Mouse (Mus musculus): ENCODE measurements around the gene Mdm1. TPM values are rescaled to one million over a fixed set of nuclear protein-coding genes. Genes with fewer than 3 reads are reported as not detected.

Gene Mdm1
- polyA plus RNA-seq (2012; ENCODE audit: insufficient read depth, insufficient read length, missing spikeins) = 2.7 and 9.5 TPM in 2 replicates

DNA sequence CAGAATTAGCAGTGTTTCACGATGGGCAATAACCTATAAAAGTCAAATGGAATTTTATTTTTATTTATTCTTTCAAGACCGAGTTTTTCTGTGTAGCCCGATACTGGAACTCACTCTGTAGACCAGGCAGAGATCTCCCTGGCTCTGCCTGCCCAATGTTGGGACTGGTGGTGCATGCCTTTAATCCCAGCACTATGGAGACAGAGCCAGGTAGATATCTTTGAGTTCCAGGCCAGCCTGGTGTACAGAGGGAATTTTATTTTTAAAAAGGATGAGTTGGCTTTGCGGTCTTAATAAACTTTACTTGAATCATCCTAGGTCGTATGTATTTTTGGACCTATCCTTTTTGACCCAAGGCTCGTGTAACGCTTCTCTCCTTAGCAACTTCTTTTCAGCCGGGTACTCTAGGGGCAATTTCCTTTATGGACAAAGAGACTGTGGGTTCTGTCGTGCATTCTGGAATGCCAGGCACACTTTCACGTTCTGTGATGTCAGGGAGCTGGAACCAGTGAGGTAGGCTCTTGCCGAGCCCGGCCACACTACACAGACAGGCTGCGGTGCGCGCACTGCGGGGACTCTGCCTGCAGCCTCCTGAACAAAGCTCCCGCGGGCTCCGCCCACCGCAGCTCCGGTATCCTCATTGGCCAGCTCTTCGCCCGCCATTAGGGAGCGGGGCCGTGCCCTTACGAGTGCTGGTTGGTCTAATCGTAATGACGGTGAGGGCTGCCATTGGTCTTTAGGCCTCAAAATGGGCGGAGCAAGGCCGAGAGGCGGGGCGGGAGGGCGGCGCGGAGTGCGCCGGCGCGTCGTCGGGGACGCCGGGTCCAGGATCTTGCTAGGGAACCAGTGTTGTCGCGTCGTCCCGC, at the start of gene Mdm1:
Gene Mdm1 (plus strand): TSS at position 794 of the 866 bp plus-strand sequence.
- Histone ChIP-seq H3K27ac (replicated peaks; ENCODE audit: low read depth, low read length) (no peak within 1 kb of the TSS), H3K4me1 (ENCODE audit: control insufficient read depth, insufficient read depth, insufficient read length, low read length) (no peaks in the 10 kb centered on the region)

DNA sequence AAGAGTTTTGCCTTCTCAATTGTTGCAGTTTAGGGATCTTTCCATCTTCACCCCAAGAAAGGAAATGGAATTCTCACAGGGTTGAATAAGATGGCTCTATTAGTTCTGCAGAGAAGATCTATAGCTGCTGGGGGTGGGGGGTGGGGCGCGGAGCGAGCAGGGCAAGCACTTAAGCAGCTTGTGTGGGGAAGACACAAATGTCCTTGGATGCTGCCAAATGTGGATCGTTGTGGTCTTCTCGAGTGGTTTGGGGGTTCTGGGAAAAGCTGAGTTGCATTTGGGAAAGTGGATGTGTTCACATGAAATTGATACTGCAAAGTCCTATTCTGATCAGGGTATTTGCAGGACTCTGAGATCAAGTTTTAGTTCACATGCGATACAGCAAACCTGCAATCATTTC, 48.9 kb upstream of the Mdm1 start:
- no peak overlapping the region for H3K4me3 ChIP-seq (ENCODE audit: insufficient read depth, low read depth, low read length)
- no peak overlapping the region for H3K27ac ChIP-seq (replicated peaks; ENCODE audit: low read depth, low read length)
- no peaks in the 10 kb centered on the region for H3K4me1 ChIP-seq (ENCODE audit: control insufficient read depth, insufficient read depth, insufficient read length, low read length)

More for the DNA sequence above, at the start of gene Mdm1:
- H3K4me3 ChIP-seq (ENCODE audit: insufficient read depth, low read depth, low read length) = peak within 1 kb of the TSS; percentile 51

GRCm38 (mm10) chr10:118093728-118094127, 47.9 kb upstream of the Mdm1 start:
- Histone ChIP-seq H3K27ac (replicated peaks; ENCODE audit: low read depth, low read length) (no peak overlapping the region), H3K4me1 (ENCODE audit: control insufficient read depth, insufficient read depth, insufficient read length, low read length) (no peaks in the 10 kb centered on the region)

GRCm38 (mm10) chr10:118094853-118095252, 46.8 kb upstream of the Mdm1 start:
- Histone ChIP-seq H3K4me1 (ENCODE audit: control insufficient read depth, insufficient read depth, insufficient read length, low read length) (no peaks in the 10 kb centered on the region), H3K4me3 (ENCODE audit: insufficient read depth, low read depth, low read length) (no peak overlapping the region), H3K27ac (replicated peaks; ENCODE audit: low read depth, low read length) (no peak overlapping the region)

More at GRCm38 (mm10) chr10:118093728-118094127, 47.9 kb upstream of the Mdm1 start:
- H3K4me3 ChIP-seq (ENCODE audit: insufficient read depth, low read depth, low read length) = no peak overlapping the region

DNA sequence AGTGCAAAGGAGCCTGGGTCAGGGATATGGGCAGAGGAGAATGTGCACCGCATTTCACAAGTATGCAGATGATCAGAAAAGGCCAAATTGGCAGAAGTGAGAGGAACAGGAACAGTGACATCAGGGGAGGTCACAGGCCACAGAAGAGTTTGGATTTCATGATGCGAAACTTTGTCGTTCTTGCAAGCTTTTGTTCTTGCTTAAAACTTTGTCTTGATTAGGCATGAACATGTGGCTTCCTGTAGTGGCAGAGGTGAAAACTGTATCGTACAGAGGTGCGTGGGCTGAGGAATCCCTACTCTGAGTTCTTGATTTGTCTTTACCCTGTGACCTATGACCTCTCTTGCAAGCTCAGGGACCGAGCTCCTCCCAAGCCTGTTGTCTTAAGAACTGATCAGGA, 45.4 kb upstream of the Mdm1 start:
- Histone ChIP-seq H3K4me3 (ENCODE audit: insufficient read depth, low read depth, low read length) (no peak overlapping the region), H3K27ac (replicated peaks; ENCODE audit: low read depth, low read length) (peak overlapping the region; percentile 64), H3K4me1 (ENCODE audit: control insufficient read depth, insufficient read depth, insufficient read length, low read length) (no peaks in the 10 kb centered on the region)

DNA sequence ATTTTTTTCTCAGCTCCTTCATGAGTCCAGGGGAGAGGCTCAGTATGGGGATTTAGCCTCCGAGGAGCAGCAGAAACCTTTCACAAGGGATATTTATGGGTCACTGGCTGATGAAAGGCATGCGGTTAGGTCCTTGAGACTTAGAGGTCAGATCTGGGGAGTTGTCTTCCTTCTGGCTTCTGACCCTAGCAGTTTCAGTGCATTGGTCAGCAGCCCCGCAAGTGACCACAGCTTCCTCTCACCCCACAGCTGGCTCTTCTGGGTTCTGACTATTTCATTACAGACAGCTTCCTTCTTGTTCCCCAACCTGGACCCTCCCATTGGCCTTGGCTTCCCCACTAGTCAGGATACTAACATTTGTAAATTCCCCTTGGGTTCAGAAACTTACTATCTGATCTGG, 43.7 kb upstream of the Mdm1 start:
- no peaks in the 10 kb centered on the region for H3K4me1 ChIP-seq (ENCODE audit: control insufficient read depth, insufficient read depth, insufficient read length, low read length)
- no peak overlapping the region for H3K4me3 ChIP-seq (ENCODE audit: insufficient read depth, low read depth, low read length)
- peak overlapping the region; percentile 47 for H3K27ac ChIP-seq (replicated peaks; ENCODE audit: low read depth, low read length)

DNA sequence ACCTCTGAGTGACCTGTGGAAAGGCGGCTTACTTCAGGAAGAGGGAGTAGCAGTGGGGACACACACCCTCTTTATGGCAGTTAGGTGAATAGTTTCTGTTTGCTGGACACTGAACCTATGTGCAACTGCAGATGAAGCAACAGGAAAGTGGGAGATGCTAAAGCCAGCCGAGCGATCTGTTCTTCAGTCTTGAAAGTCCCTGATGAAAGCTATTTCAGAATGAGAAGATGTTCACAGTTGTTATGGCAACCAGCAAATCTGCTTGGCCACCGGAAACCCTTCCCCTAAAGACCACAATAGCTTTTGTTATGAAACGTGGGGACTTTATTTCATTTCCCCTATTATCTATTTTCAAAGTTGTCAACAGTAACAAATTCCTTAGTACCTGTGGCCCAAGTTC, 41.0 kb upstream of the Mdm1 start:
- peak overlapping the region; percentile 23 for H3K27ac ChIP-seq (replicated peaks; ENCODE audit: low read depth, low read length)
- no peaks in the 10 kb centered on the region for H3K4me1 ChIP-seq (ENCODE audit: control insufficient read depth, insufficient read depth, insufficient read length, low read length)
- no peak overlapping the region for H3K4me3 ChIP-seq (ENCODE audit: insufficient read depth, low read depth, low read length)

GRCm38 (mm10) chr10:118101056-118101455, 40.6 kb upstream of the Mdm1 start:
- no peaks in the 10 kb centered on the region for H3K4me1 ChIP-seq (ENCODE audit: control insufficient read depth, insufficient read depth, insufficient read length, low read length)
- H3K27ac ChIP-seq (replicated peaks; ENCODE audit: low read depth, low read length) = no peak overlapping the region
- no peak overlapping the region for H3K4me3 ChIP-seq (ENCODE audit: insufficient read depth, low read depth, low read length)

DNA sequence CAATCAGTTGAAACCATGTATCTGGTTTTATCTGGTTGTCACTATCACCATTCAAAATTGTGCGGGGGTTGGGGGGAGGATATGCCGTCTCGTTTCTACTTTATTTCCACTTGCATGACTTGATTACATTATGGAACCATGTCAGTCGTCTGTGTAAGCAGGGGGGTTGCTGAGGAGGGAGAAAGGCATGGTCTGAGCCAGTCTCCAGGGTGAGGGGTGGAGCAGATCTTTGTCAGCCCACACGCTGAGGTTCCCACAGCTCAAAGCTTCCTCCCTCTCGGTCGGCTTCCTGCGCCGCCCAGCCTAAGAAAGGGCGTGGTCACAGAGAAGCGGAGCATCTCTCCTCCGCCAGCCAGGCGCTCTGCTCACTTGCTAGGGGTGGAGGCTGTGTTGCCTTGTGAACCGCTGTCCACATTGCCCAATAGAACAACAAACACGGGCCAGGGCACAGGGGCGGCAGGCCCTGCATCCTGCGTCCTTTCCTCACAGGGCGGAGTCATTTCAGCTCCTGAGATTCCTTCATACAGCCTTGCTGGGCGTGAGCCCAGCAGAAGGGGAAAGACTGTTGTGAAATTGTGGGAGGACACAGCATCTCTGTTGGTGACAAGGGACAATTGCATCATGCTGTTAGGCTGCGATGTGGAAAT, 38.5 kb upstream of the Mdm1 start:
- H3K4me1 ChIP-seq (ENCODE audit: control insufficient read depth, insufficient read depth, insufficient read length, low read length) = no peaks in the 10 kb centered on the region
- peak overlapping the region; percentile 47 for H3K4me3 ChIP-seq (ENCODE audit: insufficient read depth, low read depth, low read length)
- H3K27ac ChIP-seq (replicated peaks; ENCODE audit: low read depth, low read length) = peak overlapping the region; percentile 41

DNA sequence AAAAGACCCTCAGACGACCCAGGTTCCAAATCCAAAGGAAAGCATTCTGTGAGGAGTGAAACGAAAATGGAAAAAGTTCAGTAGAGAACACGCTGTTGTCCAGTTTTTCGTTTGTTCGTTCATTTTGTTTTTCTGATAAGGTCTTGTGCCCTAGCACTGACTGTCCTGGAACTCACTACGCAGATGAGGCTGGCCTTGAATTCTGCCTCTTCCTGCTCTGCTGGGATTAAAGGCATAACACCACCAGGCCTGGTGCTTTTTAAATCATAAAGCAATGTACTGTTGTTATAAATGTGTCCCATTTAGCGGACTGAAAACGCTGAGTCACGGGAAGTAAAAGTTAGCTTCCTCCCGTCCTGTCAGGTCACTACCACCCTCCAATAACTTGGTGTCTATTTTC, 37.7 kb upstream of the Mdm1 start:
- peak overlapping the region; percentile 41 for H3K27ac ChIP-seq (replicated peaks; ENCODE audit: low read depth, low read length)
- H3K4me3 ChIP-seq (ENCODE audit: insufficient read depth, low read depth, low read length) = no peak overlapping the region
- no peaks in the 10 kb centered on the region for H3K4me1 ChIP-seq (ENCODE audit: control insufficient read depth, insufficient read depth, insufficient read length, low read length)

DNA sequence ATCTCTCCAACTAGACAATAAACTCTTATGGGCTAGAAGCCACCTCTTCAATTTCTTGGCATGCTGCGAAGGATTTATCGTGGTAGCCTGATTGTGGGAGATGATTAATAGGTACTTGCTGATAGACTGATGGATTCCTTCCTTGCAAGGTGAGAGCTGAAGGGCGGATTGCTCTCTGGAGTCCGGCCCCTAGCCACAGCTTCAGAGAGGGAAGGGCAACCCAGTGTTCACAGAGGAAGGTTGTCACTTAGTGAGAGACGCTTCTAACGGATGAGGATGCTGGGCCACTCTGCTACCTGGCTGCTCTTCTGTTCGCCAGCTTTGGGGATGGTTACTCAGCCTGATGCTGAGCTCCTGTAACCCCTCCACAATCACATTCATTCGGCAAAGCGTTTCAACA, 34.6 kb upstream of the Mdm1 start:
- Histone ChIP-seq H3K4me3 (ENCODE audit: insufficient read depth, low read depth, low read length) (no peak overlapping the region), H3K4me1 (ENCODE audit: control insufficient read depth, insufficient read depth, insufficient read length, low read length) (no peaks in the 10 kb centered on the region), H3K27ac (replicated peaks; ENCODE audit: low read depth, low read length) (no peak overlapping the region)

DNA sequence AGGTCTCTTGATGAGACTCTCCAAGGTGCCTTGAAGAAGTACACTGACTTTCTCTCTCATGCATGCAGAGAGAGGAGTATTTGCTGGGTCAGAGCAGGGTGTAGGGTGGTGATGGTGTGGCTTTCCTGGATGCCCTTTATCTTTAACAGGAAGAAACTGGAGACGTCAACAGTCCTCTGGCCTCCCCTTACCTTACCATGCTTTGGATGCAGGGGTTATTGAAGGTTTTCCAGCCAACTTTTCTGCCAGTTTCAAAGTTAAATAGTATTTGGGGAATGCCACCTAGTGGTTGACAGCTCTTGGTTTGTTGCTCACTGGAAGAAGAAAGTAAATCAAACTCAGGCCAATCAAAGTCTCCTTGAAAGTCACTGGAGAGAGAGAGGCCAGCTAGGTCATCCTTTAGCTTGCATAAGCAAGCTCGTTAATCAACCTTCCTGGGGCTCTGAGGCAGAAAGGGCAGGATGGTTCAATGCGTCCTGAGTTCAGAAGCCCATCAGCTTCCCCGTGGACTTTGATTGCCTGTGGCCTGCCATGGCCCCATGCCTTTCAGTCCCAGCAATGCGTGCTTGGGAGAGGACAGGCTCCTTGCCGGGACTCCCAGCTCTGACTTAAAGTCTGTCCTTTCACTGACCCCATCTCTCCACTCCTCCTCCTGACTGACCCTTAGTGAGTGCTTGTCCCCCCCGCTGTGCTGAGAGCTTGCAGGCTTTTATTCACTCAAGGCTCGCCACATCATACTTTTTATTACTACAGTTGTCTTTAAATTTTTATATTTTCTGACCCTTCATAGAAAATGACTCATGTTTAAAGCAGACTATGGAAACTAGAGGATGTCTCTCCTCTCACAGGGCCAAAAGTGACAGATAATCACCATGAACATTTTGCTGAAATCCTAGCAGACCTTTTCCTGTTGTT, 31.3 kb upstream of the Mdm1 start:
- no peak overlapping the region for H3K4me3 ChIP-seq (ENCODE audit: insufficient read depth, low read depth, low read length)
- no peak overlapping the region for H3K27ac ChIP-seq (replicated peaks; ENCODE audit: low read depth, low read length)
- no peaks in the 10 kb centered on the region for H3K4me1 ChIP-seq (ENCODE audit: control insufficient read depth, insufficient read depth, insufficient read length, low read length)

DNA sequence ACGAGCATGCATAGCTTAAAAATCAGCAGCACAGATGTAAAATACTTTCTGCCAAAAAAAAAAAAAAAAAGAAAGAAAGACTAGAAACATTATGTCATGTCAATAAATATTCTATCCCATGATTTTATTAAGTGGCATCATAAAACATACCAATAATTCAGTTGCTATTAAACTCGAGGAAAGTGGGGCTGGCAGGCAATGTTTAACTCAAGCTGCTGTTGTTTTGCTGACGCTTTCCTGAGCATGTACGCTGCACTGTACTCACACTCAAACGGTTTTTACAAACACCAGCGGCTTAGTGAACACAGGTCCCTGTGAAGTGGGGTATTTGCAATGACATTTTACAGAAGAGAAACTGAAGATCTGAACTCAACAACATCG, 30.7 kb upstream of the Mdm1 start:
- H3K27ac ChIP-seq (replicated peaks; ENCODE audit: low read depth, low read length) = no peak overlapping the region
- no peaks in the 10 kb centered on the region for H3K4me1 ChIP-seq (ENCODE audit: control insufficient read depth, insufficient read depth, insufficient read length, low read length)
- H3K4me3 ChIP-seq (ENCODE audit: insufficient read depth, low read depth, low read length) = no peak overlapping the region

DNA sequence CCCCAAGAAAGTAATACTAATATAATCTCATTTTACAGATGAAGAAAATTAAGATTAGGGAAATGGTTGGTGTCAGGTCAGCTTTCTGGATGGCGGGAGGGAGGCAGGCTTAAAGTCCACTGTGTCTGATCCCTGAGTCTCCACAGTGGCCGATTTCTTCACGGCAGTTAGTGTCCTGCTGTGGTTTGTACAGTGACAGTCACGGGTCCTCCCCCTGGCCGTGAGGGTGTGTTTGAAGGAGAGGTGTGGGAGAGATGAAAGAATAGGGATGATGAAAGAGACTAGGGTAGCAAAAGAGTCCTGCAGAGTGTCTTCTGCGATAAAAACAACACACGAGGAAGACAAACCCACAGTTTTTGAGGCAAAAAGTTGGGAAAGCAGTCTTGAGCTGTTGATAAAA, 30.0 kb upstream of the Mdm1 start:
- H3K27ac ChIP-seq (replicated peaks; ENCODE audit: low read depth, low read length) = no peak overlapping the region
- no peak overlapping the region for H3K4me3 ChIP-seq (ENCODE audit: insufficient read depth, low read depth, low read length)
- H3K4me1 ChIP-seq (ENCODE audit: control insufficient read depth, insufficient read depth, insufficient read length, low read length) = no peaks in the 10 kb centered on the region

DNA sequence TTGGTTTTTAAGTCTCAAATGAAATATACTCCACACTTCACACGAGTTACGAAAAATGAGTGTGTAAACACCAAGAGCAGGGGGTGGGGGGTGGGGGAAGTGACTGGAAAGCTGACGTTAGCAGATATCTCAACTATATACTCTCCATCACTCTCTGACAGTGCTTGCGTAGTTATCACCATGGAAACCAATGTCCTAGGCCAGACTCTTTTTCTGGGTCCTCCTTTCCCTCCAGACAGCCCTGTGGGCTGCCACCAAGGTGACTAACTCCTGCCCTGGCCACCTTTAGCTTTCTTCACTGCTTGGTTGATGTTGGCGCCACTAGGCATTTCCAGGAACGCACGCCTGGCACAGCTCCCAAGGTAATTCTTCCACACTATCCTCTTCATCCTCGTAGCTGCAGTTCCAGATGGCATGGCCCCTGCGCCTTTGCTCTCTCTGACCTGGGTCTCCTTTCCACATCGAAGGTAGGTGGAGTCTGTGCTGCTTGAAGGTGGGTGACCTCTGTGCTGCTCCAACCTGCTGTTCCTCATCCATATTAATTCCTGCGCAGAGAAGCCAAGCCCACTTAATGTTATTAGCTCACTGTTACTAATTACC, 29.2 kb upstream of the Mdm1 start:
- Histone ChIP-seq H3K27ac (replicated peaks; ENCODE audit: low read depth, low read length) (no peak overlapping the region), H3K4me3 (ENCODE audit: insufficient read depth, low read depth, low read length) (no peak overlapping the region), H3K4me1 (ENCODE audit: control insufficient read depth, insufficient read depth, insufficient read length, low read length) (no peaks in the 10 kb centered on the region)
